Mouse (Mus musculus) adipocyte (in vitro differentiated cells): ENCODE measurements around the gene Cyp2w1.

Experiments
- DNase-seq: peaks from one replicate; pipeline ENCODE4 v3.0.0-alpha.2; 2016; ENCODE audit warnings: low spot score

Cyp2w1 gene

GRCm38 (mm10) chr5:139352317-139352716 lies at the start of gene Cyp2w1:
Cyp2w1 (plus strand) TSS chr5:139352617.
- no peak for DNase-seq

DNA sequence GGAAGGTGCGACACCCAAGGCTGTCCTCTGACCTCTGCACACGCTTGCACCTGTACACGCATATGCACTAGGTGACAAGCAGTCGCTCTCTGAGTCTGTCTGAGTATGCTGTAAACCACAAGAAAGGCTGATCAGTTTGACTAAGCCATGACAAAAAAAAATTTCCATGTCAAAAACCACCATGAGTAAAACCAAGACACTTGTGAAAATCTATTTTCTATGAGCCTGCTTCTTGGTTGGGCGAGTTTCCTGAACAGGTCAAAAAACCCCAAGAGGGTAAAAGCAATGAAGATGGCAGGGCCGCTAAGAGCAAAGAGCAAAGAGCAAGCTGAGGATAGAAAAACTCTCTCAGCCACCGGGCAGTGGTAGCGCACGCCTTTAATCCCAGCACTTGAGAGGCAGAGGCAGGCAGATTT lies 48.8 kb upstream of the Cyp2w1 start:
- DNase-seq: no peak

- DNase-seq: no peak
Observed at GRCm38 (mm10) chr5:139309946-139310345, 42.5 kb upstream of the Cyp2w1 start.

DNA sequence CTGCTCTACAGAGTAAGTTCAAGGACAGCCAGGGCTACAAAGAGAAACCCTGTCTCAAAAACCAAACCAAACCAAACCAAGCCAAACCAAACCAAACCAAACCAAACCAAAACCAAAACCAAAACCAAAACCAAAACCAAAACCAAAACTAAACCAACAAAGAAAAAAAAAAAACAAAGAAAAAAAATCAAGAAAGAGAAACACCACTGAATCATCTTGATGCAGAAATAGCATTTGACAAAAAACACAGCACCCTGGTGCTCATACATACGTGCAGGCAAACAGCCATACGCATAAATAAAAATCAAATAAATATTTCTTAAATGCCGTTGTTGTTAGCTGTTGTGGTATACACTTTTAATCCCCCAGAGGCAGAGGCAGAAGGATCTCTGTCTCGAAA lies 41.9 kb upstream of the Cyp2w1 start:
- DNase-seq: no peak

- DNase-seq: no peak
Observed at GRCm38 (mm10) chr5:139311822-139312221, 40.6 kb upstream of the Cyp2w1 start.

DNA sequence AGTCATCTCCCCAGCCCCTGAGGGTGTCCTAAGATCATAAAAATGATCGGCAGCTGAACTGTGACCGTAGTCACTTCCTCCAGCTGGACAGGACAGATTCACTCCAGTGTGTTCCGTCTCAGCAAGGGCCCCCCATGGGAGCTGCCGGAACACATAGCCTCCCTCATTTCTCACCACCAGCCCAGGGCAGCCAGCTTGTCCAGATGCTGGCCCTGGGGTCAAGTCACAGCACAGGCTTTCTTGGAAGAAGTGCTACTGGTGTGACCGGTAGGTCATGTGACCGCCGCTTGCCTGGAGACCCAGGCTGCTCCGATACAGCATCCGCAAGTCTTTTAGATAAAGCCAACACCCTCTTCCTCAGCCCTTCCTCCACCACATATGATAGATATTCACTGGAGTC lies 38.9 kb upstream of the Cyp2w1 start:
- DNase-seq: no peak

GRCm38 (mm10) chr5:139314941-139315642 lies 37.3 kb upstream of the Cyp2w1 start:
- no peak for DNase-seq

DNA sequence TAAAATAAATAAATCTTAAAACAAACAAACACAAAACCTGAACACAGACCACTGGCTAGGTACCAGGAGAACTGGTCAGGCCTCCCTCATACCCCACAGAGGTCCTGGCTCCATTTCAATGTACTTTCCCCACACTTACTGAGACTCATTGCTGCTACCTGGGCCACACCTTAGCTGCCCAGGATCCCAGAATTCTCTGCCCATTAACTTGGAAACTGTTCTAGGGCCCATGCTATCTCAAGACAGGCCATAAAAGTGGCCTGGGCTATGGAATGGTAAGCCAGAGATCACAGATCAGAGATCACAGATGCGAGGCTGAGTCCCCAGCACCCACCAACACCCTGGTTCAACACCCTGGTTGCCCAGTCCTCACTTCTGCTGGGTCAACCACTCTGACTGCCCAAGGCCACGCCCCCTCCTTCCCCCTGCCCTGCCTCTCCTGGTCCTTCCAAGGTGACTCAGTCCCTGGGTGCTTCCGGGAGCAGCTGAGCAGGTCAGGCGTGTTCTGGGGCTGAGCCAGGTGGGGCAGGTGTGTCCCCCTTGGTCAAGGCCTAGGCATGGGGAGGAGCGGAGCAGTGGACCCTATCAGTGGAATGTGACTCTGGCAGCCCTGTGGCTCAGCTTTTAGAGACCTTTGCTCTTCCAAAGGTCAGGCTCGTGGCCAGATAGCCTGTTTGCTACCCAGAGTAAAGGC lies 35.3 kb upstream of the Cyp2w1 start:
- DNase-seq: no peak

GRCm38 (mm10) chr5:139317751-139318504 lies 34.5 kb upstream of the Cyp2w1 start:
- DNase-seq: no peak

DNA sequence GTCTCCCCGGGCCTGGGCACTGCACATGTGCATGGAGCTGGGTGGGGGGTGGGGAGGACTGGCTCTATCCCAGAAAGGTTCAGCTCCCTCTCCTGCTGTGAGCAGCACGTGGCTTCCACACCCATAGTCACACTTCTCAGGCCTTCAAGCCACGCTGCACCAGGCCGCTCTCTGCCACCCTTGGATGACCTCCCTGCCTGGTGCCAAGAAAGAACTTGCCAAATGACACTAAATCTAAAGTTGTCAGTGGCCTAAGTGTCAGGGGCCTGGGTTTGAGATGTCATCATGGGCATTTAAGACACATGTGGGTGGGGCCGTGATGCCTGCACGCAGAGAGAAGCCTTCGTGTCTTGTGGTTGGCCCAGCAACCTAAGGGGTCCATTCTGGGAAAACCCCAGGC lies 32.0 kb upstream of the Cyp2w1 start:
- peak; percentile 75 for DNase-seq

DNA sequence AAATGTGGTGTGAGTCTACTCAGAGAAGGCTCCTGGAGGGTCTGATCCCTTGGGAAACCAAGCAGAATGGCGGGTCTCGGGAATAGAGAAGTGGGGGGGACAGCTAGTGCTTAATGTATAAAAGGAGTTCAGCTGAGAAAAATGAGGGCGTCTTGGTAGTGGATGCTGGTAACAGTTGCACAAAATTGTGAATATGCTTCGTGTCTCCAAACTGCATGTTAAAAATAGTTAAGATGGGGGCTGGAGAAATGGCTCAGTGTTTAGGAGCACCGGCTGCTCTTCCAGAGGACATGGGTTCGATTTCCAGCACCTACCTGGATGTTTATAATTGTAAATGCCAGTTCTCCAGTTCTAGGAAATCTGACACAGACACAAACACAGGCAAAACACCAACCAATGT lies 31.1 kb upstream of the Cyp2w1 start:
- no peak for DNase-seq

GRCm38 (mm10) chr5:139323260-139323924 lies 29.0 kb upstream of the Cyp2w1 start:
- no peak for DNase-seq

- DNase-seq: no peak
Observed at GRCm38 (mm10) chr5:139324045-139324491, 28.3 kb upstream of the Cyp2w1 start.

- no peak for DNase-seq
Observed at GRCm38 (mm10) chr5:139324691-139325394, 27.6 kb upstream of the Cyp2w1 start.

GRCm38 (mm10) chr5:139325395-139325966 lies 26.9 kb upstream of the Cyp2w1 start, which contains the start of gene Adap1:
Adap1 (minus strand) TSS chr5:139325622.
- no peak for DNase-seq

DNA sequence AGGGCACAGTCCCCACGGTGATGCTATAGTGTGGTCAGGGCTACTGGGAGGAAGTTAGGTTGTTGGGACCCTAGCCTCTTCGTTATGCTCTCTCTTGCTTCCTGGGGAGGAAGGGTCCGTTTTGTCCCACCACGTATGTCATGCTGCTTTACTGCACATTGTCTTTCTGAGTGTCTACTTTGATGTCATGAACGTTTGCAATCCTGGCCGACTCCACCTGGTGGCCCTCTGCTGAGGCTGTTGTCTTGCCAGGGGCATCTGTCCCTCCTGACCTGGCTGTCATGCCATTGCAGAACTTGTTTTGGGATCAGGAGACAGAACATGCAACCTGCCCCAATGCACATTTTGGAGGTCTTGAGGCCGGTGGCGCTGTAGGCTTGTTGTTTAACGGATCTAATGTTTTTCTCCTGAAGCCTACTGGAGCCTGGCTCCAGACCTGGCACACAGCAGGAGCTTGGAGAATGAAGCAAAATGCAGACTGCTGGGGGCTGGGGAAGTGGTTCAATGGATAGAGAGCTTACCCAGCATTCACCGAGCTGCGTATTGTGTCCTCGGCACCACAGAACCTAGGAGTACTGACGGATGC lies 26.2 kb upstream of the Cyp2w1 start:
- DNase-seq: no peak

- peak; percentile 43 for DNase-seq
Observed at GRCm38 (mm10) chr5:139326986-139327633, 25.3 kb upstream of the Cyp2w1 start.

DNA sequence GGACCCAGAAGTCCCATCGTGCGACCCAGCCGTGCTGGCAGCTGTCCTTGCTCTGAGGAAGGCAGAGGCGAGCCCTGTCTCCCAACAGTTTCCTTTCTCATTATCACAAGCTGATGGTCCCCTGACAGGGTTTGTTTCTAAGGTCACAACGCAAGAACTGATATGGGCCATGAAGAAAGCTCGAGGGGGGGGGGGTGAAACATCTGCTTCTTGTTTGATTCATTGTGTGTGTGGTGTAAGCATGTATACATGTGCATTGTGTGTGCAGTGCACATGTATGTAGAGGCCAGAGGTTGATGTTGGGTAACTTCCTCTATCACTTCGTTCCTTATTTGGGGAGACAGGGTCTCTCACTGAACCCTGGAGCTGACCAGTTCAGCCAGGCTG lies 24.8 kb upstream of the Cyp2w1 start:
- DNase-seq: no peak

DNA sequence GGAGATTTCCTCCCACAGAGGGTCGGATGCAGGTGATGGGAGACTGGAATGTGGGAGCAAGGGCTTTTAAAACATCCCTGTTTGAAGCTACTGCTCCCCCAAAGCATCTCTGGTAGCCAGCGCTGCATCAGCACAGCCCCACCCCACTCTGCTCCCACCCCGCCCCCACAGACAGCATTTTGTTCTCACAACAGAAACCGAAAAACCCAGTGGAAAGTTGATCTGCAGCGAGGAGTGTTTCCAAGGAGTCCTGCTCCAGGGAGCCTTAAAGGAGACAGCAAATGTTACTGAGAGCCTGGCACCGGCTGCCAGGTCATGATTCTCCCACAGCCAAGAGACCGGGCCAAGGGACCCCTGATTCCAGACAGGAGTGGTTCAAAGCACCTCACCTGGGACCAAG lies 21.7 kb upstream of the Cyp2w1 start:
- DNase-seq: no peak

DNA sequence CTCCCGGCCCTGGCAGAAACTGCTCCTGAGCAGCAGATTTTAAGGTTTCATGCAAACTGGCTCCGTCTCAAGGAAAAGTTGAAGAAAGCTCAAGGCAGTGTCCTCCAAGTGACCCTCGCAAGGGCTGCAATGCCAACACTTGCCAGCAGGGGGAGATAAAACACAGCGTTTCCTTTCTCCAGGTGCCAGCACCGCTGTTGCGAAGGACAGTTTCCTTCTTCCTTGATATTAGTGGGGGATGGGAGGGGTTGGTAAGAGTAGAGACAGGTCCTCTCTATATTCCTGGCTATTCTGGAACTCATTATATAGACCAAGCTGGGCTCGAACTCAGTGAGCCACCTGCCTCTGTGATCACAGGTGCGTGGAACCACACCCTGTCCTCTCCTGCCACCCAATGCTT lies 20.7 kb upstream of the Cyp2w1 start:
- DNase-seq: peak; percentile 93
